Mouse (Mus musculus) lung, postnatal 25 days (tissue): ENCODE measurements around the gene Mchr1.
"Not testable (repeated sequence)": the region's sequence is repeated elsewhere in the genome, so short reads cannot be mapped to it uniquely, and the experiment has no call there.

Source experiments
- DNase-seq: peaks from one replicate; pipeline ENCODE4 v3.0.0; 2022; ENCODE audit warnings: low spot score

Mchr1 gene

GRCm38 (mm10) chr15:81235086-81235920 lies at the start of gene Mchr1:
Gene Mchr1 (plus strand): TSS chr15:81235499.
- peak; percentile 42 for DNase-seq

GRCm38 (mm10) chr15:81189061-81189460 lies 46.2 kb upstream of the Mchr1 start:
- DNase-seq, result no peak

GRCm38 (mm10) chr15:81190011-81190629 lies 45.2 kb upstream of the Mchr1 start:
- DNase-seq, result no peak

- DNase-seq, result peak; percentile 100
Observed at GRCm38 (mm10) chr15:81190630-81191178, 44.6 kb upstream of the Mchr1 start, which contains the start of gene Mrtfa. Gene Mrtfa (minus strand): TSS chr15:81190757.

GRCm38 (mm10) chr15:81191303-81191702 lies 44.0 kb upstream of the Mchr1 start:
- no peak for DNase-seq

- no peak for DNase-seq
Observed at GRCm38 (mm10) chr15:81192316-81192715, 43.0 kb upstream of the Mchr1 start.

- DNase-seq, result no peak
Observed at GRCm38 (mm10) chr15:81192858-81193257, 42.4 kb upstream of the Mchr1 start.

GRCm38 (mm10) chr15:81194791-81195190 lies 40.5 kb upstream of the Mchr1 start:
- DNase-seq, result no peak

- no peak for DNase-seq
Observed at GRCm38 (mm10) chr15:81195447-81195846, 39.9 kb upstream of the Mchr1 start.

- no peak for DNase-seq
Observed at GRCm38 (mm10) chr15:81197197-81197596, 38.1 kb upstream of the Mchr1 start.

GRCm38 (mm10) chr15:81198447-81198846 lies 36.9 kb upstream of the Mchr1 start:
- DNase-seq, result no peak

GRCm38 (mm10) chr15:81199372-81199959 lies 35.8 kb upstream of the Mchr1 start:
- peak; percentile 70 for DNase-seq

- DNase-seq, result no peak
Observed at GRCm38 (mm10) chr15:81202462-81202861, 32.8 kb upstream of the Mchr1 start.

GRCm38 (mm10) chr15:81210496-81210895 lies 24.8 kb upstream of the Mchr1 start:
- peak; percentile 28 for DNase-seq

GRCm38 (mm10) chr15:81212976-81213375 lies 22.3 kb upstream of the Mchr1 start:
- no peak for DNase-seq

- no peak for DNase-seq
Observed at GRCm38 (mm10) chr15:81216906-81217653, 18.2 kb upstream of the Mchr1 start.

GRCm38 (mm10) chr15:81219054-81219453 lies 16.2 kb upstream of the Mchr1 start:
- no peak for DNase-seq

GRCm38 (mm10) chr15:81220051-81220450 lies 15.2 kb upstream of the Mchr1 start:
- DNase-seq, result not testable (repeated sequence)

- DNase-seq, result no peak
Observed at GRCm38 (mm10) chr15:81221446-81221845, 13.9 kb upstream of the Mchr1 start.

- DNase-seq, result no peak
Observed at GRCm38 (mm10) chr15:81225016-81225415, 10.3 kb upstream of the Mchr1 start.

GRCm38 (mm10) chr15:81225732-81226131 lies 9.6 kb upstream of the Mchr1 start:
- no peak for DNase-seq

GRCm38 (mm10) chr15:81226796-81227195 lies 8.5 kb upstream of the Mchr1 start:
- no peak for DNase-seq
